Mouse (Mus musculus) common myeloid progenitor, adult 5-6 weeks (primary cell): Measurements from ENCODE around the gene Olfr183. TPM values are rescaled to one million over a fixed set of nuclear protein-coding genes. Genes with fewer than 3 reads are reported as not detected.
"Not testable (repeated sequence)": the region's sequence is repeated elsewhere in the genome, so short reads cannot be mapped to it uniquely, and the experiment has no call there.

Experiments
- ATAC-seq: replicated peaks from 2 replicates; pipeline ENCODE4 v1.8.0; 2016; ENCODE audit warnings: low read depth, mild to moderate bottlenecking, moderate TSS enrichment, inconsistent platforms; ENCODE audit not compliant: poor library complexity, severe bottlenecking
- total RNA-seq: library from RNA; stranded (forward); fragments of 200-1000, 187-1606 nt; gene quantifications from 2 replicates; pipeline ENCODE4 v1.2.3, GENCODE M21; 2017

Gene Olfr183
- not detected in 2 replicates for total RNA-seq

GRCm38 (mm10) chr16:58995057-58995456 lies at the start of gene Olfr183:
TSS of gene Olfr183 (plus strand) at chr16:58995357.
- no peak for ATAC-seq

- ATAC-seq = no peak
Observed at GRCm38 (mm10) chr16:59007146-59007545, 12.0 kb downstream of the Olfr183 start.

GRCm38 (mm10) chr16:59013357-59014018 lies 18.3 kb downstream of the Olfr183 start:
- no peak for ATAC-seq

- ATAC-seq = no peak
Observed at GRCm38 (mm10) chr16:59030191-59030590, 35.0 kb downstream of the Olfr183 start, which contains the start of gene Olfr186. TSS of gene Olfr186 (minus strand) at chr16:59030291.

- ATAC-seq = no peak
Observed at GRCm38 (mm10) chr16:59039710-59040109, 44.6 kb downstream of the Olfr183 start, which contains the start of gene Olfr187. TSS of gene Olfr187 (minus strand) at chr16:59039767.

- no peak for ATAC-seq
Observed at GRCm38 (mm10) chr16:59045835-59046234, 50.7 kb downstream of the Olfr183 start.

GRCm38 (mm10) chr16:59047579-59047978 lies 52.4 kb downstream of the Olfr183 start:
- ATAC-seq = no peak

- no peak for ATAC-seq
Observed at GRCm38 (mm10) chr16:59048860-59049259, 53.7 kb downstream of the Olfr183 start.

GRCm38 (mm10) chr16:59049286-59049685 lies 54.1 kb downstream of the Olfr183 start:
- not testable (repeated sequence) for ATAC-seq

Other genes with a start within 250 kb of the Olfr183 start
- not detected in 2 replicates for gene Olfr172, start 232.2 kb upstream of the Olfr183 start, total RNA-seq
- gene Olfr173, start 195.1 kb upstream of the Olfr183 start, total RNA-seq = not detected in 2 replicates
- not detected in 2 replicates for gene Olfr175-ps1, start 168.6 kb upstream of the Olfr183 start, total RNA-seq
- gene Olfr177, start 120.6 kb upstream of the Olfr183 start, total RNA-seq = not detected in 2 replicates
- not detected in 2 replicates for gene Olfr178, start 103.3 kb upstream of the Olfr183 start, total RNA-seq
- gene Olfr181, start 66.6 kb upstream of the Olfr183 start, total RNA-seq = not detected in 2 replicates
- not detected in 2 replicates for gene Olfr180, start 66.0 kb upstream of the Olfr183 start, total RNA-seq
- gene Olfr186, start 34.9 kb downstream of the Olfr183 start, total RNA-seq = not detected in 2 replicates
- not detected in 2 replicates for gene Olfr187, start 44.4 kb downstream of the Olfr183 start, total RNA-seq
- not detected in 2 replicates for gene Olfr190, start 82.6 kb downstream of the Olfr183 start, total RNA-seq
- gene Olfr191, start 94.5 kb downstream of the Olfr183 start, total RNA-seq = not detected in 2 replicates
- gene Olfr193, start 116.5 kb downstream of the Olfr183 start, total RNA-seq = not detected in 2 replicates
- not detected in 2 replicates for gene Olfr194, start 125.7 kb downstream of the Olfr183 start, total RNA-seq
- not detected in 2 replicates for gene Olfr195, start 151.7 kb downstream of the Olfr183 start, total RNA-seq
- not detected in 2 replicates for gene Olfr196, start 175.1 kb downstream of the Olfr183 start, total RNA-seq
- gene Olfr198, start 208.2 kb downstream of the Olfr183 start, total RNA-seq = not detected in 2 replicates
- gene Olfr199, start 224.4 kb downstream of the Olfr183 start, total RNA-seq = not detected in 2 replicates